Mouse (Mus musculus): ENCODE measurements at regions not wholly inside any gene's neighbourhood (a gene's known extent, or its start where the extent isn't known, plus 50 kb on each side); places are given as distances from the start of the nearest gene placed in this dataset.

DNA sequence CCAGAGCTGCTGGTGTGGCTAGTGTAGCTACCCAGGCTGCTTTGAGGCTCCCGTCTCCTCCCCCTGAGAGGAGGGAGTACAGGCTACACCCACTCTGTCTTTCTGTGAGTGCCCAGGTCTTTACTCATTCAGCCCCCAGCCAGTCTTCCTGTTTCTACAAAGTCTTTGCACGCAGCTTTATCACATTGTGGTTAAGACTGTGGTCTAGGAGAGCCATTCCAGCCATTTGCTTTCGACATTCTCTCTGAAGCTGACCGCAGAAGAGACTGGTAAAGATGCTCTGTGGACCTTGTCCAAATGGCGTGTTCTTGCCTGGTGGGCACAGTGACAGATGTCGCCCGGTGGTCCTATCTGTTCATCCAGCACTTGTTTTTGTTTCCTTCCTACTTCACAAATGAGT, 62.0 kb downstream of the Tpra1 start:
- DNase-seq (ENCODE audit: low spot score), result no peak

DNA sequence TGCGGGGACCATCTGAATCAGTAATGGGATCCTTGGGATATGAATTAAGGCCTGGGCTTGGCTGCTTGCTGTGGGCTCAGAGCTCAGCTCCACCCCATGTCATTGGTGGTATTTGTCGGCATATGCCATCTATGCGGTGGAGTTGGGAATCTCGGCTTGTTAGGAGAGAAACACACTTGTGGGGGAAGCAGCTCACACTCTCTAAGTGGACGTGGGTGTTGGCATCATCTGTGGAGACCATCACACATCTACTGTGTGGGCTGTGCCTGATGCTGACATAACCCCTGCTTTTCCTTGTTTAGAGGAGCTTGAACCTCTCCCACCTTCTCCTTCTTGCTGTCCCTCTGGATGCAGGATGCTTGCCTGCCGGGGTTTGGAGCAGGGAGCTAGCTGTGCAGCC, 62.9 kb downstream of the Tpra1 start:
- DNase-seq (ENCODE audit: low spot score), result no peak

DNA sequence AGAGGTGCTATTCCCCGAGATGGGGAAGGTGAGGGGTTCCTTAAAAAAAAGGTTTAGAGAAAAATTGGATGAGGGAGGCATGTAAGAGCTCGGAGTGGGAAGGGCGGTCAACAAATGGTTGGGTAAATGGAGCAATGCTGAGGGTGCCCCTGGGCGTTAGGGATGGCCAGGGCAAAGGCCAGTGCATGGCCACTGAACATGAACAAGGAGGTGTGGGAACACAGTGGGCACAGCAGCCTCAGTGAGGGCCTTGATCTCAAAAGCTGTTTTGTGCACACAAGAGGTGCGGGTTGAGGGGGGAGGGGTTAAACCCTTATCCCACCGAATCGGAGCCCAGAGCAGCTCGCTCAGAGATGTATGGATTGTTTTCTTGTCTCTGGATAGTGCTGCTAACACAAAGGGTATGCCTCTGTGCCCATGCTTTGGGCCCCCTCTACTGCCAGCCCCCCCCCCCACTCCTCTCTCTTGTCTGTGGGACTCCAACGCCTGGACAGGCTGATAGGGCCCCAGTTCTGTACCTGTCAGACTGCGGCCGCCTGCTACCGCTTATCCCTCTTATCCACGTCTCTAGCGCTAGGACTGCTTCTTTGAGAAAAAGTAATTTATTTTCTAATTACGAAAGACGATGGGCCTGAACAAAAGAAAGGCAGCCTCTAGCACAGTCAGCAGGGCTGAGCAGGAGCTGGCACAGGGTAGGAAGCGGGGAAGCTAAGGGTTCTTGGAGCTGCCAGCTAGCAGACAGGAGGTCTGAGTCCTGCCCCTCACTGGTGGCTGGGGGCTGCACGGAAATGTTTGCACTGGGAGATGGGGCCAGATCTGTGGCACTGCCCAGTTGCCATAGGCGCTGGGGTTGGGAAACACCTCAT, 63.5 kb downstream of the Tpra1 start:
- DNase-seq (ENCODE audit: low spot score), result no peak

DNA sequence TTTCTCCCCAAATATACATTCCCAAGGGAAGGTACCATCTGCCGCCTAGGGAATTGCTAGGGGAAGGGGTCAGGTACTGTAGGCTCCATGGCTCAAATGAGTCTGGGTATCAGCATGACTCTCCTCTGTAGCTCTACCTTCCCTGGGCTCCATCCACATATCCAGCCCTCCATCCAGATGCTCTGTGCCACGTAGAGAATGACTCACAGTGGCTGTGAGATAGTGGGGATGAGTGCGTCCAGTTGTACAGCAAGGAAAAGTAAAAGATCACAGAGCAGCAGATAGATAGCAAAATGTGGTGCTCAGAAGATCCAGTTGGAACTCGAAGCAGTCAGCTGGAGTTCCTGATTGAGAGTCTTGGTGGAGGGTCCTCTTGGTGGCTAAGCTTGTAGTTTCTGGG, 64.5 kb downstream of the Tpra1 start:
- DNase-seq (ENCODE audit: low spot score), result no peak

DNA sequence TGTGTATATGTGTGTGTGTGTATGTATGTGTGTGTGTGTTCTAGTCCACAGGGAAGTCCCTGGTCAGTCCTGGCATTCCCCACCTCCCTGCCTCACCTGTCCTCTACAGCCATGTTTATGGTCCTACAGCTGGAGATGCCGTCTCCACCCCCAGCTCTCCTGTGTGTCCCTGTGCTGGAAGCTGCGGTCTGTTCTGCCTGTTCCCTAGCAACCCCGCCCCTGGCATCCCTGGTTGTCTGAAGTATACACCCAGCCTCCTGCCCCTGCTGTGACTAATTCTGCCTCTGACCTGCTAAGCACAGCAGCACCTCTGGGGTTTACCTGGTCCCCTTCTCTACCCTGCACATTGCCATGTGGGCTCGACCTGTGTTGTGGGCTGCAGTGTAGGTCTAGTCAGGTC, 66.8 kb downstream of the Tpra1 start:
- DNase-seq (ENCODE audit: low spot score), result no peak

DNA sequence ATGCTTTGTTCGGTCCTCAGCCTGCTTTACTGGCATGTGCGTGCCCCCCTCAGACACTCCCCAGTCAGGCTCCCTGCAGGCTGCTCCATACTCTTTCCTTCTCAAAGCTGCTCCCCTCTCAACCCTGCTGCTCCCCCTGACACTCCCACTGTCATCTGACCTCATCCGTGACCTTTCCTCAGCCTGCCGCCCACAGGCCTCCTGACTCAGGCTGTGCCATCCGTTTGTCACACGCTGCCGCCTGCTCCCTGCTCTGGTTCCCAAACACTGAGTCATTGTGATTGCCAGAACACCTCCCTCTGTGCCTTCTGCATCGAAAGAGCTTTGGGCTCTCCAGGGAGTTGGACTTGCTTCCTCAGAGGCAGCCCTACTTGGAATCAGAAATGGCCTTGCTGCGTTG, 69.7 kb downstream of the Tpra1 start:
- peak; percentile 74 for DNase-seq (ENCODE audit: low spot score)

DNA sequence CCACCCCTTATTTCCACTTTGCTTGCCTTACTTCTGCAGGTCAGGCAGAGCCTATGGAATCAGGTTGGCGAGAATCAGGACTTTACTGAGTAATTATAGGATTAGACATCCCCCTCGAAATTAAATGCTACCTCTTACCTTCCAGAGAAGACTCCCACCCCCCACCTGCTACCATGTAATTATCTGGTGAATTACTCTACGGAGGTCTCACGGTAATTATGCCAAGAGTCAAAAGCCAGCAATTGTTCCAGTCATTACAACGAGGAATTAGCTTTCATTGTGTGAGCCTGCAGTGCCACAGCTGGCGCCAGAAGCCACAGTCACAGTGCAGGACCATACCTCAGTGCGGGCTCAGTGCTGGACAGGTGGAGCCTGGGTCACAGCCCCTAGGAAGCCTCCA, 72.4 kb downstream of the Tpra1 start:
- no peak for DNase-seq (ENCODE audit: low spot score)

DNA sequence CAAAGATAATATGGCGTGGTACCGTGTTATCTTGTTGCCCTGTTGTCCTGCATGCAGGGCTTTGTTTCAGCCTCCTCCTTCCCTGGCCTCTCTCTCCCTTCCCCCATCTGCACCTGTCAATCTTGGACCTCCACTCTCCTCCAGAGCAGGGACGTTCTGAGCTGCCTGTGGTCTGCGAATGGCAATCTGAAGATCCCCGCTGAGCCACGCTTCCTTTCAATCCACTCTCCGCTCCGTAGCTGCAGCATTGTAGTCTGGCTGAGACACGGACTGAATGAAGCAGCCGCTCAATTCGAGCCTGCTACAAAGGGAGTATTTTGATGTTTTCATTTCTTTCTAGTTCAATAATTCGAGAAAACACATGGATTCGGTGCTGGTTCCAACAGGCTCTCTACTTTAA, 74.5 kb downstream of the Tpra1 start:
- no peak for DNase-seq (ENCODE audit: low spot score)

DNA sequence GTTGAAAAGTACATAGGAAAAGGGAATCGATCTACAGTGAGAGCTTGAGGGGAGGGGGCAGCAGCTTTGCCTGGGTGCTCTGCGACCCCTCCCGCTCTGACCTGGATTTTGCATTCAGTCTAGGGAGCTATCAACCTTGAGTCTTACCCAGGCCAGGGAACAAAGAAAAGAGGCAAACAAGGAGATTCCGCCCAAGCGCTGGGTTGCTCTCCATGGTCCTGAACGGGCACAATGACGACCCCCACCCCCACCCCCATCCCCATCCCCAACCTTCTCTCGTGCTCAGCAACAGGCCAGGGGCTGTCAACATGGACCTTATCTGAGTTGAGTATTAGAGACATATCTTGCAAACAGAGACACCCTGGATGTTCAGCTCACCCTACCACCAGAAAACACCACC, 74.9 kb downstream of the Tpra1 start:
- DNase-seq (ENCODE audit: low spot score), result no peak

DNA sequence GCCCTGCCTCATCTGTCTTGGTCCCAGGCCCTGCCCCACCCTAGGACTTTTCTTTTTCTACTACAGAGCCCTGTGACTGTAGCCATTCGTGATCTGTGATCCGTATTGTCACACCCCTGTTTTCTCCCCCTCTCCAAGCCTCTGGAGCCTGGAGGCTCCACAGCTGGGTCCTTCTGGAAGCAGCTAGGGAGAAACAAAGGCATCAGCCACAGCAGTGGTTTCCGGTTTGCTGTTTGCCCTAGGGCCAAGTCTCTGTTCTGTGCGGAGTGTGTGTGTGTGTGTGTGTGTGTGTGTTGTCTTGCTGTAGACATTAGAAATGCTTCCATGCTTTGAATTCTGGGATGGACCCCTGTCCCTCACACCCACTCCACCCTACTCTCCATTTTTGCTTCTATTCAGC, 76.9 kb downstream of the Tpra1 start:
- DNase-seq (ENCODE audit: low spot score), result no peak

DNA sequence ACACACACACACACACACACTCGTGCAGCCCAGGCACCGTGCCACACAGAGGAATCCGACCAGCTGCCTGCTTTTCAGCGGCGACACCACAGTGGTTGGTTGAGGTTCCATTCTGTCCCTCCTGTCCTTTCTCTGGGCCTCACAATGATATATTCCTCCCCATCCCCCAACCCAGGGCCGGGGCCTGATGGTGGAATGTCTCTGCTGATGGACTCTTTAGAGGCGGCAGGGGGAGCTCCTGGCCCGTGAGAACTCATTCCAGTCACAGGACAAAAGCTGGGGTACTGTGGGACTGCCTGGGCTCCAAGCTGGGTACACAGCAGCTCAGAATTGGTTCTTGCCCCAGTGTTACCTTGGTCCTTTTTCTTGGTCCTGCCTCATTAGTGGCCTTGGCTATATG, 78.1 kb downstream of the Tpra1 start:
- DNase-seq (ENCODE audit: low spot score), result no peak

DNA sequence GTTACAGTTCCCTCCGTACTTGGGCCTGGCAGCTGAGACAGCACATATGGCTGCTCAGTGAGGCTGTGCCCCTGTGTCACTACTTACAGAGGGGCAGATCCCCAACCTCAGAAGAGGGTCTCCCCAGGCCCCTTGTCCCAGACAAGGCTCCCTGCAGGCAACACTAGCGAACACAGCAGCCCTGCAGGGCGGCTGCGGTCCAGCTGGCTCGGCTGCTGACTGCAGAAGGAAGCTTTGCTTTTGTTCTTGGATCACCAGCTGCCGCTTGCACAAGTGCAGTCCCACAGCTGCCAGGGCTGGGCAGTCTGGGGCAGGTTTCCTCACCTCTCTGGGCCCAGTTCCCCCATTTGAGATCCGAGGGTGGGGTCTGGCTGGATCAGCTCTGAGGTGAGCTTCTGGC, 79.5 kb downstream of the Tpra1 start:
- DNase-seq (ENCODE audit: low spot score), result no peak

DNA sequence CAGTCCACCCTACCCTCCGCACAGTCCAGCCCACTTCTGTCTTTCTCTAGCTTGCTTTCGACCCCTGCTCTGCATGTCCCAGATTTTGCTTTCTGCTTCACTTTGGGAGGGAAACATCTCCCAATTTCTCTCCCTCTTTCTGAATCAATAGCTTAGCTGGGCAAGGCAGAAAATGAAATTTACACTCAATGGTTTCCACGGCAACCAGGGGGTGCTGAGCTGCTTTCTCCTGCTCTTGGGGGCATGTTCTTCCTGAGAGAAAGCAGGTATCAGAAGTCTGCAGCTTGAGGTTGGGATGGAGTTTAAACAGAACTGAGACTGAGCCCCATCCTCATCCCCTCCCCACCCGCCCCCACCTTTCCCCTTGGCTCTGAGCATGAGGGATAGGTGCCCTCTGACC, 82.1 kb downstream of the Tpra1 start:
- DNase-seq (ENCODE audit: low spot score), result no peak

DNA sequence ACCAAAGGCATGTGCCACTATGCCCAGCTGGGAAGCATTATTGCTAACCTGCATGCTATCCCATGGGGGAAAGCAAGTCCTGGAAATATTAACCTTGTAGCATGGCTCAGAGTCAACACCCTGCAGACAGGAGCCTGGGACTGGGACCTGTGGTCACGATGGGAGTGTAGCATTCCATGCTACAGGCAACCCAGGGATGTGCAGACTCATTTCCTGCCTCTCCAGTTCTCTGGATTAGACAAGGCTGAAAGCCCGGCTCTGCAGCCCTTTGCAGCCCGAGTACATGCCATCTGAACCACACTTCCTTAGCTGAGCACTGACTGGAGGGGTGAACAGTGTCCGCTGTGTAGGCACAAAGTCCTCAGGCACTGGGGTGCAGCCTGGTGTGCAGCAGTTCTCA, 82.8 kb downstream of the Tpra1 start:
- DNase-seq (ENCODE audit: low spot score), result no peak

DNA sequence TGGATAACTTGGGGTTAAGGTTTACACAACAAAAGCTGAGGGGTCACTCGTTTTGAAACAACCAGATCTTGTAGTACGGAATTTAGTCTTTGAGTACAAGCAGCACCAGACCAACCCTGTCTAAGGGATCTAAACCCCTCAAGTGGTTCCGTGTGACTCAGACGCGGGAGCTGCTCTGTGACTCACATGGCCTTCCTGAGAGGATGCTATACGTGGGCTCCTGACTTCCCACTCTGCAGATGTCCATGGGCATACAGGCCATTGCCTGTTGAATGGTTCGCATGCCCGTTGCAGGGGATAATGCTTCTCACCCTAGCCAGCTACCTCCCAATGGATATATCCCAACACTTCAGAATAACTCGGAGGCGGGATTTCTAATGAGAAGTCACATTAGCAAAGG, 86.5 kb downstream of the Tpra1 start:
- DNase-seq (ENCODE audit: low spot score), result no peak

DNA sequence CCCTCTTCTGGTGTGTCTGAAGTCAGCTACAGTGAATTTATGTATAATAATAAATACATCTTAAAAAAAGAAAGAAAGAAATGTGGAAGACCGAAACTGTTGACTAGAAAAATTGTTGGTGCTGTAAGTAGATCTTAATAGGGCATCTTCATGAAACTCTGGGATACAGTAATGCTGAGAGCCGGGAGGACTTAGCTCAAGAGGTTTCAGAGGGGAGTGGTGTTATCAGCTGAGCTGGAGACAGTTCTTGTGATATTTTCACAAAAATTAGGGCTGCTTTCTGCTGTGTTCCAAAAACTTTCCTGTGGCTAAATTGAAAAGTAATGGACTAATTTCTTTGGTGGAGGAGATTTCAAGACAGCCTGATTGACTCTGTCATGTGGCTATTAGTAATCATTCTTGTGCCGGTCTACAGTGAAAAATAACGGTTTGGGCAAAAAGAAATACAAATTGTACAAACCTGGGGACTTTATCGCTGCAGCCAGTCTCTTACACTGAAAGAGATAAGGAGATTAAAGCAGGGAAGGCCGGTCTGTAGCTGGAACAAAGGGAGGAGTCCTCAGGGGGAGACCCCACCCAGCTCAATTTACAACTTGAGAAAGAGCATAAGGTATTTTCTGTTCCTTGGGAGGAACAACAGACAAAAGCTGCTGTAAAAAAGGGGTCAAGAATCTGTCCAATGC, 87.7 kb downstream of the Tpra1 start:
- DNase-seq (ENCODE audit: low spot score), result no peak

DNA sequence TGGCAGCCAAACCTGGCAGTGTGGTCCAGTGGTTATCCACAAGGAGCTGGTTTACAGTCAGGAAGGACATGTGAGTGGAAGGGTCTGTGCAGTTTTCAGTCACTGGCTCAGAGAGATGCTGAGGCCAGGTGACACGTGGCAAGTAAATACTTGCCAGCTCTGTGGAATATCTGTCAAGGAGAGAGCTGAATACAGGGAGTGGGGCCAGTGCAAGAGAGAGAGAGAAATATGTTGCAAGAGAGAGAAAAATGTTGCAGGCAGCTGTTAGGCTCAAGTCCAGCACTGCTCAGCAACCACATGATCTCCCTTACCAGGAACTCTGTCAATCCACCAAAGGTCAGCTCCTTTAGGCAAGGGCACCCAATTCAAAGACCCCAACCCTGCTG, 88.2 kb downstream of the Tpra1 start:
- no peak for DNase-seq (ENCODE audit: low spot score)

DNA sequence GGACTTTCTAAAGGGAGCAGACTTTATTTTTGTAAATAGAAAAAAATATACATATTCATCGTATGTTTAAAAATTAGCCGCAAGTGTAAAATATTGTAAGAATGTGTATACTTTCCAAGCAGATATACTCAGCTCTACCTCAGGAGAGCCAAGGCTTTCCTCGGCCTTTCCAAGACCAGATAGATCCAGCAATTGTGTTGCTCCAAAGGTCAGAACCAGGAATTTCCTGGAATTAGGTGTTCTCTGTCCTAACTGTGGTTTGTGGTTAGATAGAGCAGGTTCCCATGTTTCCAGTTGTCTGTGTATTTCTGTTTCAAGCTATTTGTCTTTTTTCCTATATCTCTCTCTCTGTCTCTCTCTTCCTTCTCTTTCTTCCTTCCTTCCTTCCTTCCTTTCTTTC, 93.0 kb downstream of the Tpra1 start:
- DNase-seq (ENCODE audit: low spot score), result no peak

DNA sequence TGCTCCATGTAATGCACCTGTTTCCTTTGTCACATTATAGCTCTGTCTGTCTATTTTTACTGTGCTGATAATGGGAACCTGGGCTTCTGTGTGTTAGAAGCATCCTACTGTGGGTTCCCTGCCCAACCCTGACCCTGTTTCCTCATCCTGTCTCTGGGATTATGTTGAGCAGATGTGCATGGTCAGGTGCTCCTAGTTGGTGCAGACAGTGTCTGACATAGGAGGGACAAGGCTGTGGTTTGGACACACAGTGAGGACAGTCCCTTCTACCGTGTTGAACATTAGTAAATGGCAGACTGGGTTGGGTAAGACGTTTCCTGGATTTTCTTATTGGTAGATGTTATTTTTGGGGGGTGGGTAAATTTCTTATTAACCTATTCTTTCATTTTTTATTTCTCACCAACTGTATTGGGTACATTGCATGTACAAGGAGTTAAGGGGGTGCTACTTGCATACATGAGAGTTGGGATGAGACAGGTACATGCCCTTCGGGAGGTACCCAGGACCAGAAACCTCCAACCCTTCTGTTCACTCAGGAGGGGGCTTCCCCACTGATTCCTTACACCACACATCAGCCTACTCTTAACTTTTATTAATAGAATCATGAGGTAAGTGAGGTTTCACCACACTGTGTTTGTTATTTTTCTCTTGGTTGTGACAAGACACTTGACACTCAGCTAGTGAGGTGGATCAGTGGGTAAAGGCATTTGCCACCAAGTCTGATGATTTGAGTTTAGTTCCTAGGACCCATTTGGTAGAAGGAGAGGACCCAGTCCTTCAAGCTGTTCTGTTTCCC, 97.1 kb downstream of the Tpra1 start:
- DNase-seq (ENCODE audit: low spot score), result no peak

DNA sequence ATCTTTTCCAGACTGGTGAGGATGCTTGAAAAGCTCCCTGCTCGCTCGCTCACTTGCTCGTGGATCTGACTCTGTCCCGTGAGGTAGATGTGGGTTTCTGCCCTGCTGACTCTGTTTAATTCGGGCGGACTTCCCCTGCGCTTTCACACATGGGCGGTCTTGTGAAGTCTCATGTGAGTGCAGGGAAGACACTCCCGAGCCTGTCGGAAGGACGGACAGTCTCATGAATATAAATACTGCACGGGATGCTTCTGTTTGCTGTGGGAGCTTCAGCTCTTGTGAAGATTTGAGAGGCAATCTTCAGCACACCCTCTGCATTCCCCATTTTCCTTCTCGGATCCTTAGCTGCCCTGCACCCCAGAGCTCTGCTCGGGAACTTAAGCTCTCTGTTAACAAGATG, 98.3 kb downstream of the Tpra1 start:
- DNase-seq (ENCODE audit: low spot score), result no peak

DNA sequence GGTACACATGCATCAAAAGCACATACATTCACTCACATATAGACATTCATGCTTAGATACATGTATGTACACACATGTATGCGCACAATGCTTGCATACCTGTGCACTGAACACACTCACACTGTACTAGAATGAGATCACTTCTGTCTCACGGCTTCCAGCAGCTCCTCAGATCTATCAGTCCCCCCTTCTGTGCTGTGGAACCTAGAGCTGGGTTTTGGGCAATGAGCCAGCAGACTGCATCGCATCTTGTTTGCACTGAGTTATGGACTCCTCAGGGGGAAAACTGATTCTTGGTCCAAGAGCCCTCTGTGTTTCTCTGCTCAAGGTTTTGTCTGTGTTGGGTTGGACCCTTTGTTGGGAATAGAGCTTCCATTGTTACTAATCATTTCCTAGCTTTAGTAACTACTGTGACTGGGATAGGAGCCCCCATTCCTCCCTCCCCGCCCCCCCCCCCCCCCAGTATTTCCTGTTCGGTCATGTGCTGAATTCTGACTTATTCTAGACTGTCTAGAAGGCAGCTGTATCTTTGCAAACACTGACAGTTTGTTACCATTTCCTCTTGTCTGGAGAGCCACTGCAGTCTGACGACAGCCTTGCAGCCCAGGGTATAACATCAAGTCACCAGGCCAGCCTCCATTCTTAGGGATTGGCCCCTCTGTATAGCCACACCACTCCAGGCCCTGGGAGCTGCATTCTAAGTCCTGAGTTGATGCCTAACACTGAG, 101.3 kb downstream of the Tpra1 start:
- no peak for DNase-seq (ENCODE audit: low spot score)

DNA sequence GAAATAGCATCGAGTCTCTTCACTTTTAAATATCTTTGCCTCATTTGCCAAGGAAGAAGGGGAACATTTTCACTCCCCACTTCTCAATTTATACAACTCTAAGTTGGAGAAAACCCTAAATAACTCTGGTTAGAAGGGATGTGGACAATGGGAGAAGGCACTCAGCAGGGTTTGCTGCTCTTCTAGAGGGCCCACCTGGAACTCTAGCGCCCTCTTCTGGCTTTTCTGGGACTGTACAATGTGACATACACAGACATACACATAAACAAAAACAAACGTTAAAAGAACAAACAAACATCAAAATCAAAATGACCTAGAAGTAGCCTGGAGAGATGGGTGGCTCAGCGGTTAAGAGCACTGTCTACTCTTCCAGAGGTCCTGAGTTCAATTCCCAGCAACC, 103.0 kb downstream of the Tpra1 start:
- DNase-seq (ENCODE audit: low spot score), result no peak

Measured in left cerebral cortex, adult 11 months (tissue).